Mouse (Mus musculus): ENCODE data around the gene Nt5m.
"Not testable (repeated sequence)": the region's sequence is repeated elsewhere in the genome, so short reads cannot be mapped to it uniquely, and the experiment has no call there.

Nt5m gene

DNA sequence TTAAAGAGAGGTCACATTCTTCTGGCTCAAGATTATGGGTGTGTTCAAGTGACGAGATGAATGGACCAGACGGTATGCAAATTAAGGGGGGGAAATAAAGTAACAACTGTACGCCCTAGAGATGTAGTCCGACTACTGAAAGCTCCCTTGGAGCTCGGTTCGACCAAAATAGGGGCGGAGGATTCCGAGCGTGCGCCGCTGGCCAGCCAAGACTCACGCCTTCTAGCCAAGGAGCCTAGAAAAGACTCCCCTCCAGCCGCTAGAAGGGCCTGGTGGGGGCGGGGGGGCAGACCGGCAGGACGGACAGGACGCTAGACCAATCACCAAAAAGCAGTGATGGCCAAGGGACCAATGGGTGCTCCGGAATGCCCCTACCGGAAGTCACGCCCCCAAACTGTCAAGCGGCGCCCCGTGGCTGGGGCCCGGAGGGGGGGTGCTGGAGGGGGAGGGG is at the start of gene Nt5m:
Gene Nt5m, plus strand, starts transcription at position 440 of the 451 bp plus-strand sequence.
- peak; percentile 95 for DNase-seq (ENCODE audit: extremely low spot score)

DNA sequence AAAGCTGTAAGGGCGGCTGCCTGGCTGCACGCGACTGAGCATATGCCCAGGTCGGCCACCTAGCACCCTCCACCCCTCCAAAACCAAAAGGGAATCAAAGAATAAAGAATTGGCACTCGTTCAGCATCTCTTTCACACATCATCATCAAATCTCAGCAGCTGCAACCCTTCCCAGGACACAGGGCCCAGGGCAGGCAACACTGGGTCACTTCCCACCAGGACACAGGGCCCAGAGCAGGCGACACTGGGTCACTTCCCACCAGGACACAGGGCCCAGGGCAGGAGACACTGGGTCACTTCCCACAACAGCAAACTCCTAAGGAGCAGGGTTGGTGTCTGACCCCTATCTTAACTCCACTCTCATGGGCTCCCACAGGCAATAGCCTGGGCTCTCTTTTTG is 45.9 kb upstream of the Nt5m start:
- no peak for DNase-seq (ENCODE audit: extremely low spot score)

DNA sequence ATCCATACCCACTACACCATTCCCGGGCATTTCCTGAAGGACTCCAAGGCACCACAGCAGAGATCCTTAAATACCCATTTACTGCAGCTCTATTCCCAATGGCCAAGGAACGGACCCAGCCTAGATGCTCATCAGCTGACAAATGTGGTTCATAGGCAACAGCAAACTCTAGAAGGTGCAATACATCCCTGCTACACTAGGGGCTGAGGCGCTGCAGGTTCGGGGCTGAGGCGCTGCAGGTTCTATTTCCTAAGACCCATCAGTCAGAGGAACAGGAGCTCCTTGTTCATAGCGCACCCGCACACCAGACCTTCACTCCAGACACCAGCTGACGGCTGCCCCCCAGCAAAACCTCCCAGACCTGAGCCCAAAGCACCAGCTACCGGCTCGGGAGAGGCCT is 38.8 kb upstream of the Nt5m start:
- no peak for DNase-seq (ENCODE audit: extremely low spot score)

DNA sequence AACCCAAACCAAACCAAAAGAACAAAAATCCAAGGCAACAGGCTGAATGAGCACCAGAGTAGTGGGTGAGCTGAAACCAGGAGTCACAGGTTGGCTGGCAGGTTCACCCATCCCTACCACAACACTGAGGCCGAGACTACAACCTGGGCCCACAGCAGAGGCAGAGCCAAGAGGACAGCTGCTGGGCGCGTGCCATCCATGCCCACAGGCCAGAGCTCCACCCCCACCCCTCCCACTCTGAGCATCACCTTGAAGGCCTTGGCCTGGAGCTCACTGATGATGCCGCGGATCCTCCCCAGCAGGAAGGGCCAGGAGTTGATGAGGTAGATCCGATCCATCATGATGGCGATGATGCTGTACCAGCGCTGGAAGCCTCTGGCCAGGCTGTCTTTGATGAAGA is 37.4 kb upstream of the Nt5m start:
- DNase-seq (ENCODE audit: extremely low spot score), result no peak

DNA sequence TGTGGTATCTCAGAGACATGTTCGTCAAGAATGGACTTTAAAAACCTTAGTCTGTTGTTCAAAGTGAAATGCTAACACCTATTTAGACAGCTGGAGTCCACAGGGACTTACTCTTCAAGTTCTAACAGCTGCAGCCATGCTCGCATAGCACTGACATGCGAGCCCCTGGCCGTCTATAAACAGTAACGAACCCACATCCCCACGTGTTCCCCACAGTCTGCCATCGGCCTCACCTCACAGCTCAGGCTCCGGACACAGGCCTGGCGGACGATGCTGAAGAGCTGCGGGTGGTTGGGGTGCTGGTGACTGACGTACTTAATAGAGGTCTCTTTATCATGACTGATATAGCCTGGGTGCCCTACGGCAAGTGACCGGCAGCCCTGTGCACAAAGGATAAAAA is 35.7 kb upstream of the Nt5m start:
- no peak for DNase-seq (ENCODE audit: extremely low spot score)

DNA sequence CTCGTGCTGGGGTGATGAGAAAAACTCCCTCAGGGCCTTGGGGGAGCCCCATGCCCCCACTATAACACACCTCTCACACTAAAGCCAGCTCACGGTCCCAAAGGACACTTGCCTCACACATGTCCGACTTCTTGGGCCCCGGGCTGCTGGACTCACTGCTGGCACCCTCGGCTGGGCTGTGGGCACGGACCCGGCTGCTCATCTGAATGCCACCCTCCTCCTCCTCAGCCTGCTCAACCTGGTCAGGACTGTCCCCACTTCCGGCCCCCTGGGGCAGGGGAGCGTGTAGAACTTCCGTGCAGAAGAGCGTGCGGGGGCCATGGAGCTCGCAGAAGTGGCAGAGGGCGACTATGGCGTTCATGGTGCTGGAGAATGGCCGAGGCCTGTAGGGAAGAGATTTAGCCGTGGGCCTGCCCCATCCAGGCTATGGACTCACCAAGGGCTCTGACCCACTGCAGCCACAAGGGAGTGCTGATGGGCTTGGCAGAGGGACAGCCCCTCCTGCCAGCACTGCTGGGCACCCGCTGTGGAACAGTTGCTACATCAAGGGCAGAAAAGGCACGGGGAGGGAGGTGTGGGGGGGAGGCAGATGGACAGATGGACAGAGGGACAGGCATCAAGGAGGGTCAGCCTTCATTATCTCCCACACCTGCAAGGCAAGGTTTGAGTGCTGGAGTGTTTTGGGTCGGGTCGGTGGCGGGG is 34.7 kb upstream of the Nt5m start:
- no peak for DNase-seq (ENCODE audit: extremely low spot score)

DNA sequence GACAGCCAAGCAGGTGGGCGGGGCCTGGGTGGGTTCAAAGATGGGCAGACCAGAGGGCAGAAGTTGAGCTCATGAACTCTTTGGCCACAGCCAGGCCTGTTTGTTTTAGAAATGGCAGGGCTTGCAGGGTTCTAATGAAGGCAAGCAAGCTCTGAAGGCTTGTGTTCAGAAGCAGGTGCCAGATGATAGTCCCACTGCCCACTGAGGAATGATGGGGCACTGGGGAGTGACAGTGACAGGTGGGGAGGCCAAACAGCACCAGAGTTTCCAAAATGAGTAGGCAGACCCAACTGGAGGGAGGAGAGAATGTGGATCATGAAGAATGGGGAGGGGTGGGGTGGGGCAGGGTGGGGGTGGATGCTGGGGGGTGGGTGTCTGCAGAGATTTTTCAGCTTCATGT is 34.0 kb upstream of the Nt5m start:
- DNase-seq (ENCODE audit: extremely low spot score), result no peak

DNA sequence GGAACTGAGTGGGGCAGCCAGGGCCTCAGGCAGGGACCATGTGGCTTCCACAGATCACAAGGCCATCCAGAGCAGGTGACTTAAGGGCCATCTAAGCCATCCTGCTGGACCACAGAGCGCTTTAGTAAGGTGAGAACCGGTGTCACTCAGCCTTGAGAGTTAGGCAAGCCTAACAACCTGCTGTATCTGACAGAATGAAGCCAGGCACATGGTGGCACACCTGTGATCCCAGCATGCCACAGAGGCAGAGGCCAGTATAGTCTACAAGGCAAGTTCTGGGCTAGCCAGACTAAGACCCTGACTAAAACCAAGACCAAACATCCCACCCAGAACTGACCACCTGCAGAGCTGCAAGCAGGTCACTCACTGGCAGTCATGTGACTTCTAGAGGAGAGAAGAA is 33.6 kb upstream of the Nt5m start:
- no peak for DNase-seq (ENCODE audit: extremely low spot score)

DNA sequence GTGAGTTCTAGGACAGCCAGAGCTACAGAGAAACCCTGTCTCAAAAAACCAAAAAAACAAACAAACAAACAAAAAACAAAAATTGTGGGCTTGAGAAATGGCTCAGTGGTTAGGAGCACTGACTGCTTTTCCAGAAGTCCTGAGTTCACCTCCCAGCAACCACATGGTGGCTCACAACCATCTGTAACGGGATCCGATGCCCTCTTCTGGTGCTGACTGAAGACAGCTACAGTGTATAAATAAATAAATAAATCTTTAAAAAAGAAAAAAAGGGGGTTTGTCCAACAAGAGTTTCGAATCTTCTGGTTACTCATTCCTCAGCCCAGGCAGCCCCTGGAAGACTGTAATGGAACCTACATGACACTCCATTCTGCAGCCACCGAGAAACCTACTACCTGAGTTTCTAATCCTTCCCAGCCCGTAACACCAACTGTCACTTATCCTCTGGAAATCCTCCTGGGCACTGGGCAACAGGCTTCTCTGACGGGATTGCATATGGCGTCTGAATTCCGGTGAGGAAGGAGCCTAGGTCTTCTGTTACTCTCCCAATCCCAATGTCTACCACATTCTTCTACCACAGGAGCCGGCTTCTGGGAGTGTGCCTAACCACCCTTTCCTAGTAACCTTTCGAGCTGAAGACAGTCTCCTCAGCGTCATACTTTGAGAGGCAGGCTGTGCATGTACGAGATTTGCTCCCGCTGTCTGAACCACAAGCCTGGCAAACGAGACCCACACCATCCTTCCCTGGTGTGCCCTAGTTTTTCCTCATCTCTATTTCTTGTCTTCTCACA is 30.9 kb upstream of the Nt5m start:
- no peak for DNase-seq (ENCODE audit: extremely low spot score)

DNA sequence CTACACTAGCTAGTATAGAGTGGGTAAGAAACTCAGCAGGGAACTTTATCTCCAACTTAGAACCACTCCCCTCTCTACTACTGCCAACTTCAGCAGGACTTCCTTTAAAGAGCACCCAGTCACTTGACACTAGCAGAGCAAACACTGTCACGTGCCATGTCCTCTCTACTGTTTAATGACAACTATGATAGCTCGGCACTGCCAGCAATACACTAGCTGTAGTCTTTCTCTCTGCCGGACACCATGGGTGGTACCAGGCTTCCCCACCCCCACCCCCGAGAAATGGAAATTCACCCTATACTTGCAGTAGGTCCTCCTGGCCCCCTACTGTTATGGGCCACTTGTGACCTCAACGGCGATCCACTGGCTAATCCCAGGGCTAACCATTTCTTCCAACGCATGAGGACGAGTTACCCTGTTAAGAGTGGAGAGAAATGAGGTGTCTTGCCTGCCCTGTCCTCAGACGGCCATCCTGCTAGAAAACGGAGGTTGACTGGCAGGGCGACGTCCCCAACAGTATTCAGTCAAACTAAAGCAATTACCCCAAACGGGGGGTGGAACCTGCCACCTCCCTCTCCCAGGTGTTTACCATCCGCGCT is 30.1 kb upstream of the Nt5m start:
- DNase-seq (ENCODE audit: extremely low spot score), result no peak

DNA sequence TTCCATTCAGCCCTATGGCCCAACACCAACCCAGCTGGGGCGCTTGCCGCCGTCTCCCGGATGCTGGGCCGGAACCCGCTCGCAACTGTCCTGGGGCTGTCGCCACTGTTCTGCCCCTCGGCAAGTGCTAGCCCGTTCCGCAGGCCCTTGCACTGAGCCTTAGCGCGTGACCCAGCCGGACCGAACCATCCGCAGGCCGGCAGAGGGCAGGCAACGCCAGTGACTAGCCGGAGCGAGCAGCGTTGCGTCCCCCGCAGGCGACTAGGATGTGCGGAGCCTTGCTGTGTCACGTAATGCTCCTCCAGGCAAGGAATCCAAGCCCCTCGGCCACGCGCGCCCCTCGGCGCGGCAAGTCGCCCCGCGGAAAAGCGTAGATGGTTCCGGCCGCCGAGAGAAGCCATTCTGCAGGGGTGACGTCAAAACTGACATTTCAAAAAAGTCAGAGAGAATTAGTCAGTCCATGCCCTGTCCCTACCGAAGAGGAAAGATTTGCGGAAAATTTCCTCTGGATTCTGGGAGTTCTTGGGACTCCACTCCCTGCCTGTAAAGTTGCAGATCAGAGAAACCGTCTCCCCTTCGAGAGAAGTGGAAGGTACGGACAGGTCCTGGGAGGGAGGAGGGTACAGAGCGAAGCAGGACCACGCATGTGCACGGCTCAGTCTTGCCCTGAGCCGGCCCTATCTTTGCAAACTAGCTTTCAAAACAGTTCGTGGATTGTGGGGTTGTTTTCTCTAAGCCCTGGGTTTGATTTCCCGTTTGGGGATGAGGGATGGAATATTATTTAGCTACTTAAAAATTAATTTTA is 29.4 kb upstream of the Nt5m start, which contains the start of gene Flcn:
Gene Flcn, minus strand, starts transcription at position 347 of the 805 bp plus-strand sequence.
- peak; percentile 92 for DNase-seq (ENCODE audit: extremely low spot score)

DNA sequence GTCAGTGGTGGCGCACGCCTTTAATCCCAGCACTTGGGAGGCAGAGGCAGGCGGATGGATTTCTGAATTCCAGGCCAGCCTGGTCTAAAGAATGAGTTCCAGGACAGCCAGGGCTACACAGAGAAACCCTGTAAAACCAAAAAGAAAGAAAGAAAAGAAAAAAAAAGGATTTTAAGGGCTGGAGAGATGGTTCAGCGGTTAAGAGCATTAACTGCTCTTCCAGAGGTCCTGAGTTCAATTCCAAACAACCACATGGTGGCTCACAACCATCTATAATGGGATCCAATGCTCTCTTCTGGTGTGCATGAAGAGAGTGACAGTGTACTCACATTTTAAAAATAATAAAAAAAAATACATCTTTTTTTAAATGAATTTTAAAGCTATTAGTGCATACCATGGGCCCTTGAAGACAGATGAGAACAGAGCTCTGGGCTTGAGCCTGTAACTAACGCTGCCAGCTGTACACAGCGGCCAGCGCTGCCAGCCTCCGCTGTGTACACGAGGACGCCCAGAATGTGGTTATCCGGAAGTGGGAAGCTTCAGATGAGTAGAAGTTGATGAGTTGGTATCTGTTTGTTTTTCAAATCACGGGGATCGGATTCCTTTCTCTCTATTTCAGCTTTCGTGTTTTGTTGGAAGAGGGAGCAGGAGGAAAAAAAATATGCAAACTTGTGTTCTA is 28.6 kb upstream of the Nt5m start:
- no peak for DNase-seq (ENCODE audit: extremely low spot score)

DNA sequence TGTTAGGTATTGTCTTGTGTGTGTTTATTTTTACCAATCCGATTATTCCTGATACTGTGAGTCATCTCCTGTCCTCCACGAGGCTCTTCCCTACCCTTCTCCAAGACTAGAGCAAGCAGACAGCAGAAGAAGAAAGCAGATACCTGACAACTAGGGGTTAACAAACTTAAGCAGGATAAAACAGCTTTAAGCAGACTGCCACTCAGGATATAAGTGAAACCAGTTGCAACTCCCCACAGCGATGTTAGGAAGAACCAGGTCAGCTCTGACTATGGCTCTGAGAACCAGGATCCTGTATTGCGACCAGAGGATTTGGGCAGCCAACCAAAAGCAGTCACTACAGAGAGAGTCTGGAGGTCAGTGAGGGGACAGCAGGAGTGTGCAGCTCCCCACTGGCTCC is 28.0 kb upstream of the Nt5m start:
- no peak for DNase-seq (ENCODE audit: extremely low spot score)

DNA sequence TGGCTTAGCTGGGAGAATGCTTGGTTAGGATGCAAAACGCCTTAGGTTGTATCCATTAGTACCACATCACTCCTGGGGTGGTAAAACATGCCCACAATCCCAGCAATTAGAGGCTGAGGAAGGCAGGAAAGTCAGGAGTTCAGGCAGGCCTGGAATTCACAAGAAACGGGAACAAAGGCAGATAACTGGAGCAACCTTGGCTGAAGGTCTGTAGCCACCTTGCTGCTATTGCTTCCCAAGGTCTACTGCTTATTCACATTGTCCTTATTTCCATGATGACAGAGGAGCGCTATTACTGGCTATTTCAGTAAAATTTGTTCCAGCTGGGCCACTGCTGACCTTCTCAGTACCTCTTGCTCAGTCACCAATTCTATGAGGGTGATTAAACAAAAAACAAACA is 26.0 kb upstream of the Nt5m start:
- DNase-seq (ENCODE audit: extremely low spot score), result no peak

DNA sequence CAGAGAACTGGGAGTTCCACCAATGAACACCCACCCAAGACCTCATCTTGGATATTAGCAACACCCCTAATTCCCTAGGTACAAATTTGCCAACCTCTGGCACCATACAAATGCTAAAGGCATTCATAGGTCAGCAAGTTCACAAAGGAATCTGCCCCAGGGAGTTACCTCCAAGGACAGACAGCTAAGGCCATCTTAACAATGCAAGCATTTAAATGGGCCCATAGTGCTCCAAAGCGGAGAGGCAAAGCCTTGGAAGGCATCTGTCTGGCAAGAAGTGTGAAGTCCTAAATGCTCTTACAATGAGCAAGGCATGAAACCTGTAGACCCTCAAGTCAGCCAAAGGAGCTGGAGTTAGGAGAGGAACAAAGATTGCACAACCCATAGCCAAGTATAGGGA is 24.9 kb upstream of the Nt5m start:
- DNase-seq (ENCODE audit: extremely low spot score), result no peak

DNA sequence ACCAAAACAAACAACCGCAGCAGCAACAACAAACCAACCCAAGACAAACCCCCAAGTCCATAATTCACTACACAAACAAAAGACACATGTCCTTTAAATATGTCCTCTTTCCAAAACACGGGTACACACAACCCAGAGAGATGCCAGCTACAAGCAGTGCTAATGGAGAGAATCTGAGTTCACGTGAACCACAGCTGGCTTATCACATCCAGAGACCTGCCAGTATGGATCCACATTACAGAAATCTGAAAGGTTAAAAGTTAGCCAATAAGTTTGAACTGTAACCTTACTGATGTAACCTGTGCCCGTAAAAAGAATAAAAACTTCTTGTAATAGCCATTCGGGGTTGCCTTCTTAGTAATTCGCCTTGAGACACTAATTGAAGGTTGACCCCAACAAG is 24.3 kb upstream of the Nt5m start:
- no peak for DNase-seq (ENCODE audit: extremely low spot score)

DNA sequence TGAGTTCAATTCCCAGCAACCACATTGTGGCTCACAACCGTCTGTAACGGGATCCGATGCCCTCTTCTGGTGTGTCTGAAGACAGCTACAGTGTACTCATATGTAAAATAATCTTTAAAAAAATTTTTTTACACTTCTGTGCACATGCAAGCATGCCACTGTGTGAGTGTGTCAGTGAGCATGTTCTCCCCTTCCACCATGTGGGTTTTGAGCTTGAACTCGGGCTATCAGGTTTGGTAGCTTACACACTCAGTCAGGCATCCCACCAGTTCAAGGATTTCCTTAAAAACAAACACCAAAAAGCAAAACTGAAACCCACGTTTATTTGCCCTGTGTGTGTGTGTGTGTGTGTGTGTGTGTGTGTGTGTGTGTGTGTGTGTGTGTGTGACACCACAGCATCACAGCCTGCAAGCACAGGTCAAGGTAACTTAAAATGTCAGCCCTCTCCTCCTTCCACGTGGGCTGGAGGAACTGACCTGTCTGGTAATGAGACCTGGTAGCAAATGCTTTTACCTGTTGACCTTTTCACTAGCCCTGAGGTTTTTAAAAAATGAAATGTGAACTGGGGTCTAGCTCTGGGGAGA is 23.7 kb upstream of the Nt5m start:
- no peak for DNase-seq (ENCODE audit: extremely low spot score)

DNA sequence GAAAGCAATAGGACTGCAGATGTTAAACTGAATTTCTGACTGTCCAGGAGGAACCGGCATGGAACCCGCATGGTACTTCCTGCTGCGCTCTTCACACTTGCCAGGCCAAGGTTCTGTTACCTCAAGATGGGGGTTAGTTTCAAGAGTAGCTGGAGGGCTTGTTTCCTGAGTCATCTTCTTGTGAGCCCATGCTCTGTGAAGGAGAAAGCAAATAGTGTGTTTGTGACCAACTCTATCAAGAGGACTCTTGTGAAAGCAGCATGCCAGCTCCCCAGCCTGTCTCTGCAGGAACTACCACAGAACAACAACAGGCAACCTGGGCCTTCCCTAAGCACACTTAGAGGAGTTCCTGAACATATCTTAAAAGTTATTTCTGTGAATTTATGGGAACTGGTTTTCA is 21.3 kb upstream of the Nt5m start:
- no peak for DNase-seq (ENCODE audit: extremely low spot score)

DNA sequence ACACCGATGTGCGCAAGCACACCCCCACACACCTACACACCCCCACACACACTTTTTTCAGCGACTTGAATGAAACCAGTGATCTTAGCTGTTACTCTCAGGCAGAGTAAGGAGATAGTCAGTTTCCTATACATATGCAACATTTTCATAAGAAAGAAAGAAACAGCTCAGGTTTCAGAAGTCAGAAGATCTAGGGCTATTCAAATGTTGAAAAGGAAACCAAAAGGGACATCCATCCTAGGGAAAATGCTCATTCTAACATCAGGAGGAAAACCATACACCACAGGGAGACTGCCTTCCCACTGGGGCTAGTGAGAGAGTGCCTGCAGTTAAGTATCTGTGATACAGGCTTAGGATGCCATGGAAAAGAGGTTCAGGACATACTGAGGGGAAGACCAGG is 17.6 kb upstream of the Nt5m start:
- no peak for DNase-seq (ENCODE audit: extremely low spot score)

DNA sequence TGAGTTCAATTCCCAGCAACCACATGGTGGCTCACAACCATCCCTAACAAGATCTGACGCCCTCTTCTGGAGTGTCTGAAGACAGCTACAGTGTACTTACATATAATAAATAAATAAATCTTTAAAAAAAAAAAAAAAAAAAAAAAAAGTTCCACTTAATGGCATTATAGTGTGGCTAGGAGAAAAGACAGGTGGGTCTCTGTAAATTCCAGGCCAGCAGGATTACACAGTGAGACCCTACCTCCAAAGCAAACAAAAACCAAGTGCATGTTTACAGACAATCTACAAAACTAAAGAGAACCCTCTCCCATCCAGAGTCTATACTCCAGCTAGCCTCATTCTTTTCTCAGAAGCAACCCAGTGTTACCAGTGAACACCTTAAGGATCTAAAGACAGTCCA is 1.5 kb upstream of the Nt5m start:
- DNase-seq (ENCODE audit: extremely low spot score), result not testable (repeated sequence)

DNA sequence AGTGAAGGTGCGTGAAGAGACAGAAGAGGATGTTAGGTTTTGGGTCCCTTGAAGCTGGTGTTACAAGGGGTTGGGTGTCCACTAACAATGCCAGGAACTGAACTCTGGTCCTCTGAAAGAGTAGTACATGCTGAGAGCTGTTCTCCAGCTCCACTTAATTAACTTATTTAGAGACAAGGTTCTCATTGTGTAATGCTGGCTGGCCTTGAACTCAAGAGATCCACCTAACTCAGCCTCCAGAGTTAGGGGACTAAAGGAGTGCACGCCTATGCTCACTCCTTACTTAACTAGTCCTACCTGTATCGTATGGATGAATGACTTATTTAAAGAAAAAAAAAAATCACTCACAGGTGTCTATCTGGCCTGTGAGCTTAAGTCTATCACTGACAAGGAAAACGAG is 821 bp upstream of the Nt5m start:
- no peak for DNase-seq (ENCODE audit: extremely low spot score)

Data from embryo, embryonic 9.5 days (tissue).